Mouse (Mus musculus) neural tube, embryonic 11.5 days (tissue): ENCODE measurements around the gene Atxn7. TPM values are rescaled to one million over a fixed set of nuclear protein-coding genes. Genes with fewer than 3 reads are reported as not detected.

Experiments used
- ATAC-seq: fragments of 200-750 bp; cut with Nextera tagmentation; 2 replicates; pipeline ENCODE4 v1.8.0; 2017; ENCODE audit warnings: moderate number of reproducible peaks, mild to moderate bottlenecking, moderate TSS enrichment, moderate library complexity; ENCODE audit not compliant: insufficient read depth, low FRiP score, low TSS enrichment
- DNase-seq: peaks from one replicate; pipeline ENCODE4 v3.0.0-alpha.2; 2015; ENCODE audit warnings: low spot score
- H3K27ac ChIP-seq: fragments of 300-500 bp; sonication (generic); 2 replicates; pipeline ENCODE4 v1.5.1; 2014; ENCODE audit warnings: low read depth, mild to moderate bottlenecking, low read length
- H3K27me3 ChIP-seq: fragments of 300-500 bp; sonication (generic); 2 replicates; pipeline ENCODE4 v1.6.1; 2014; ENCODE audit warnings: mild to moderate bottlenecking, low read length, mixed read lengths; ENCODE audit not compliant: control insufficient read depth, insufficient read depth
- H3K36me3 ChIP-seq: fragments of 300-500 bp; sonication (generic); 2 replicates; pipeline ENCODE4 v1.6.1; 2014; ENCODE audit warnings: mild to moderate bottlenecking, low read length, moderate library complexity, mixed read lengths; ENCODE audit not compliant: control insufficient read depth, insufficient read depth
- H3K4me1 ChIP-seq: fragments of 300-500 bp; sonication (generic); 2 replicates; pipeline ENCODE4 v1.6.1; 2014; ENCODE audit warnings: low read length, mixed read lengths; ENCODE audit not compliant: control insufficient read depth, insufficient read depth
- H3K4me2 ChIP-seq: fragments of 300-500 bp; sonication (generic); 2 replicates; pipeline ENCODE4 v1.6.1; 2014; ENCODE audit warnings: low read depth, mild to moderate bottlenecking, moderate library complexity
- H3K4me3 ChIP-seq: fragments of 300-500 bp; sonication (generic); 2 replicates; pipeline ENCODE4 v1.5.1; 2014; ENCODE audit warnings: low read depth, low read length
- H3K9ac ChIP-seq: fragments of 300-500 bp; sonication (generic); 2 replicates; pipeline ENCODE4 v1.6.1; 2014; ENCODE audit warnings: mild to moderate bottlenecking, low read length
- H3K9me3 ChIP-seq: fragments of 300-500 bp; sonication (generic); 2 replicates; pipeline ENCODE4 v1.6.1; 2016; ENCODE audit warnings: low read length; ENCODE audit not compliant: control insufficient read depth
- WGBS: fragments of 180-500 bp; shearing (Covaris S2); extraction: QIAGEN DNeasy Blood & Tissue Kit; methylation state at CpG from one replicate; pipeline ENCODE4 v1.1.7; 2014; 5-methylcytosine and 5-hydroxymethylcytosine counted together
- polyA plus RNA-seq: library from polyadenylated mRNA; unstranded; fragments of >200 nt; fragmentation: Nextera tagmentation; extraction: Ambion mirVana; gene quantifications from 2 replicates; pipeline ENCODE4 v1.2.1, GENCODE M21; 2014

The Atxn7 gene
- polyA plus RNA-seq, 1 experiment from 2014 or later = 3.9 TPM

GRCm38 (mm10) chr14:14104930-14105318, 143.7 kb downstream of the Atxn7 start:
- no peak for DNase-seq
- no peak overlapping the region for H3K4me2 ChIP-seq
- no peaks in the 10 kb centered on the region for H3K4me1 ChIP-seq
- H3K9ac ChIP-seq = no peak overlapping the region
- no peak overlapping the region for H3K27ac ChIP-seq
- no peak for ATAC-seq
- no peaks in the 10 kb centered on the region for H3K9me3 ChIP-seq
- no peaks in the 10 kb centered on the region for H3K27me3 ChIP-seq
- no peak overlapping the region for H3K4me3 ChIP-seq
- 59% methylated on average over 2 of the region's 2 CpGs for WGBS
- no peaks in the 10 kb centered on the region; the same call in 1 of the 2 replicates for H3K36me3 ChIP-seq

- 86% methylated on average over 4 of the region's 4 CpGs for WGBS
- H3K9ac ChIP-seq = no peak overlapping the region
- DNase-seq = no peak
- H3K27me3 ChIP-seq = no peaks in the 10 kb centered on the region
- no peak overlapping the region for H3K4me3 ChIP-seq
- H3K4me1 ChIP-seq = no peaks in the 10 kb centered on the region
- no peak overlapping the region for H3K4me2 ChIP-seq
- H3K27ac ChIP-seq = no peak overlapping the region
- H3K36me3 ChIP-seq = 0 out of 2 replicates have a peak, but pooled peaks cover 6% of the 10 kb centered on the region
- H3K9me3 ChIP-seq = no peaks in the 10 kb centered on the region
- no peak for ATAC-seq
Observed at GRCm38 (mm10) chr14:14110710-14111109, 149.5 kb downstream of the Atxn7 start.

GRCm38 (mm10) chr14:14120230-14121096, 159.2 kb downstream of the Atxn7 start, which contains the start of gene Psmd6:
Psmd6 (minus strand) TSS chr14:14120984.
- Histone ChIP-seq H3K9me3 (no peaks in the 10 kb centered on the region), H3K27ac (no peak within 1 kb of the TSS; the same call in 1 of the 2 replicates), H3K4me2 (peak within 1 kb of the TSS; percentile 66), H3K4me1 (peaks cover 5% of the 10 kb centered on the region; the same call in 1 of the 2 replicates), H3K27me3 (no peaks in the 10 kb centered on the region), H3K9ac (peak within 1 kb of the TSS; percentile 91), H3K4me3 (peak within 1 kb of the TSS; percentile 88), H3K36me3 (0 out of 2 replicates have a peak, but pooled peaks cover 2% of the 10 kb centered on the region)
- ATAC-seq (peak; percentile 97), DNase-seq (peak; percentile 90)
- 1% methylated on average over 68 of the region's 68 CpGs for WGBS

Other genes with a start within 250 kb of the Atxn7 start
- gene Gm281, start 47.0 kb upstream of the Atxn7 start, polyA plus RNA-seq = not detected in 2 replicates
- gene Thoc7, start 412 bp downstream of the Atxn7 start, polyA plus RNA-seq = 225 and 238 TPM in 2 replicates
- gene Psmd6, start 159.5 kb downstream of the Atxn7 start, polyA plus RNA-seq = 309 and 319 TPM in 2 replicates
- gene Olfr720, start 225.4 kb downstream of the Atxn7 start, polyA plus RNA-seq = not detected in 2 replicates